Mouse (Mus musculus) heart, postnatal 0 days (tissue): ENCODE data around the gene Chd1l. TPM values are rescaled to one million over a fixed set of nuclear protein-coding genes. Genes with fewer than 3 reads are reported as not detected.

Experiments used
- ATAC-seq: fragments of 200-750 bp; cut with Nextera tagmentation; 2 replicates; pipeline ENCODE4 v1.8.0; 2017; ENCODE audit warnings: low read depth, moderate number of reproducible peaks, moderate library complexity; ENCODE audit not compliant: insufficient read depth
- DNase-seq: peaks from one replicate; pipeline ENCODE4 v3.0.0-alpha.2; 2016; ENCODE audit warnings: low spot score
- H3K27ac ChIP-seq: fragments of 300-500 bp; sonication (generic); 2 replicates; pipeline ENCODE4 v1.5.1; 2014; ENCODE audit warnings: low read depth, mild to moderate bottlenecking
- H3K27me3 ChIP-seq: fragments of 300-500 bp; sonication (generic); 2 replicates; pipeline ENCODE4 v1.6.1; 2014; ENCODE audit warnings: low read length, mixed read lengths; ENCODE audit not compliant: control insufficient read depth, insufficient read depth
- H3K36me3 ChIP-seq: fragments of 300-500 bp; sonication (generic); replicated peaks from 2 replicates; pipeline ENCODE4 v1.6.1; 2014; ENCODE audit warnings: low read length, mixed read lengths; ENCODE audit not compliant: control insufficient read depth, insufficient read depth
- H3K4me1 ChIP-seq: fragments of 300-500 bp; sonication (generic); 2 replicates; pipeline ENCODE4 v1.6.1; 2014; ENCODE audit warnings: antibody characterized with exemption; ENCODE audit not compliant: control insufficient read depth, insufficient read depth
- H3K4me2 ChIP-seq: fragments of 300-500 bp; sonication (generic); 2 replicates; pipeline ENCODE4 v1.6.1; 2014; ENCODE audit warnings: low read depth, mild to moderate bottlenecking, low read length, moderate library complexity
- H3K4me3 ChIP-seq: fragments of 300-500 bp; sonication (generic); 2 replicates; pipeline ENCODE4 v1.5.1; 2014; ENCODE audit warnings: low read depth, low read length
- H3K9ac ChIP-seq: fragments of 300-500 bp; sonication (generic); replicated peaks from 2 replicates; pipeline ENCODE4 v1.6.1; 2014; ENCODE audit warnings: low read depth, low read length, mixed read lengths
- H3K9me3 ChIP-seq: fragments of 300-500 bp; sonication (generic); replicated peaks from 2 replicates; pipeline ENCODE4 v1.6.1; 2016; ENCODE audit warnings: low read length; ENCODE audit not compliant: control insufficient read depth
- CTCF ChIP-seq: IDR thresholded peaks from 2 replicates; pipeline ENCODE4 v1.5.1; 2016; ENCODE audit warnings: antibody characterized with exemption, control low read depth, low read depth
- EP300 ChIP-seq: IDR thresholded peaks from 2 replicates; pipeline ENCODE4 v1.6.1; 2016; ENCODE audit warnings: antibody characterized with exemption, low read depth
- WGBS: fragments of 180-500 bp; shearing (Covaris S2); extraction: QIAGEN DNeasy Blood & Tissue Kit; methylation state at CpG from one replicate; pipeline ENCODE4 v1.1.7; 2014; 5-methylcytosine and 5-hydroxymethylcytosine counted together
- polyA plus RNA-seq: library from polyadenylated mRNA; unstranded; fragments of >200 nt; fragmentation: Nextera tagmentation; extraction: Ambion mirVana; gene quantifications from 2 replicates; pipeline ENCODE4 v1.2.1, GENCODE M21; 2015
- total RNA-seq: library from RNA; depleted of rRNA; stranded (reverse); fragments of >200 nt; gene quantifications from 2 replicates; pipeline ENCODE4 v1.2.3, GENCODE M21; 2014; ENCODE audit warnings: low replicate concordance

The Chd1l gene
- total and polyA plus RNA-seq, 2 experiments from 2014 or later = 7.6 to 11.9 TPM

DNA sequence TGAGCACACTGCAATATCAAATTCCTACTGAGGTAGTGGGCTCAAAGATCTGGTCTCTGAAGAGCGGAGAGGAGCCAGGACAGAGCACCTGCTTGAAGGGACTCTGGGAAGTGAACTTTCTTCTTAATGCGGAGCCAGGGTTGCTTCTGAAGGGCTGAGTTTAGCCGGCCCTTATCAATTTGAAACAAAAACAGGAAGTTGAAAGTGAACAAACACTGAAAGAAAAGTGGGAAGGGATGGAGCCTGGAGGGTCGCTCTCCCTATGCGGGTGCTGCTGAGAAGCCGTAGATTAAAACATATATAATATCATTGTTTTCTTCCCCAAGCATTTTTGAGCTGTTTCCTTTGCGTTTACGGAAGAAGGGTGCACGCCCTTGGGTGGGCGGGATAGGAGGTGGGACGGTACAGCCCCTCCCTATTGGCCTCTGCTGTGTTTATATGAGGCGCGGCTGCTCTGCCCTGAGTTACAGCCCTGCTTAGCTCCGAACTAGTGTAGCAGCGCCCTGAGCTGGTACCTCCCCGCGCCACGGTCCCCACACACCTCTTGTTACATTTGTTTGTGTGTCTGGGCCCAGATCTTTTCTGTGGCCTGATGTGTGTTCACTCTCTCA lies 18.5 kb upstream of the Chd1l start, which contains the start of gene Fmo5:
TSS of gene Fmo5 (plus strand) at position 414 of the 611 bp plus-strand sequence.
- no peaks in the 10 kb centered on the region for H3K36me3 ChIP-seq
- H3K4me2 ChIP-seq = peak within 1 kb of the TSS; percentile 70
- H3K9me3 ChIP-seq = no peaks in the 10 kb centered on the region
- ATAC-seq (peak; percentile 92), DNase-seq (peak; percentile 26)
- 2% methylated on average over 18 of the region's 18 CpGs for WGBS
- peak within 1 kb of the TSS; percentile 61 for H3K4me3 ChIP-seq
- TF ChIP-seq CTCF (no peak), EP300 (no peak)
- no peaks in the 10 kb centered on the region for H3K27me3 ChIP-seq
- H3K4me1 ChIP-seq = no peaks in the 10 kb centered on the region
- peak within 1 kb of the TSS; percentile 58 for H3K9ac ChIP-seq
- H3K27ac ChIP-seq = peak within 1 kb of the TSS; percentile 68

DNA sequence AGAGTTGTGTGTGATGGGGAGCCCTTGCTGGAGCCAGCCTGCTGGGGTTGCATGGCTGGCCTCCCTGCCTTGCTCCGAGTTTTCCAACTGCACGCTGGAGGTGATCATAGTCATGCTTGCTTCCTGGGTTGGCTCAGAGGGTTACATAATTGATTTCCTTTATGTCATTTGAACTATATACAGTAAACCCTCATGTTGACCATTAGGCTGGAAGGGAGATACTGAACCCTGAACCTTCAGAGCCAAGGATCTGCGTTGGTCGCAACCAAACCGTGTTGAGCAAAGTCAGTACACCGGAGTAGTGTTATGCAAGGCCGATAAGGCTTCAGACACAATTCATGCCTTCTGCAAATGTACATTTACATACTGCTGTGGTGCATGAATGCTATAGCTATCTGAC lies 17.9 kb upstream of the Chd1l start:
- no peak for DNase-seq
- Histone ChIP-seq H3K27me3 (no peaks in the 10 kb centered on the region), H3K4me2 (peak overlapping the region; percentile 70), H3K4me3 (peak overlapping the region; percentile 61), H3K9me3 (no peaks in the 10 kb centered on the region), H3K36me3 (no peaks in the 10 kb centered on the region), H3K9ac (0 out of 2 replicates have a peak overlapping the region, but pooled peaks have one; percentile 58), H3K4me1 (no peaks in the 10 kb centered on the region), H3K27ac (no peak overlapping the region)
- TF ChIP-seq CTCF (no peak), EP300 (no peak)
- ATAC-seq = no peak
- WGBS = 68% methylated on average over 7 of the region's 7 CpGs

DNA sequence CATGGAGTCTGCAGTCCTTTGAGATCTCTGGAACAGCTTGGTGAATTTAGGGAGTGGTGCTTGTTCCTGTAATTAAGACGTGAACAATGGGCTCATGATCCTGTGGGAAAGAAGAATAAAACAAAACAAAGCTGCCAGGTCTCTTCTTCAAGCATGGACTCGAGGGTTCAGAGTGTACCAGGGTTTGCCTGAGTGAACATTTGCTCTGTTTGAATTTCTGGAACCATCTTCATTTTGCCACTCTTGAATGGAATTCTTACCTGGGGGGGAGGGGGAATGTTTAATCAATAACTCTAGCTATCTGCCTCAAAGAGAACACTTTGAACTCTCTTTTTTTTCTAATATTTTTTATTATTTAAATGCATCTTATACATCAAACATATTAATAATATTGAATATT lies 14.6 kb upstream of the Chd1l start:
- Histone ChIP-seq H3K4me2 (no peak overlapping the region), H3K27ac (no peak overlapping the region), H3K4me3 (no peak overlapping the region), H3K4me1 (no peaks in the 10 kb centered on the region), H3K27me3 (no peaks in the 10 kb centered on the region), H3K36me3 (no peaks in the 10 kb centered on the region), H3K9me3 (no peaks in the 10 kb centered on the region), H3K9ac (no peak overlapping the region)
- TF ChIP-seq CTCF (no peak), EP300 (no peak)
- DNase-seq (no peak), ATAC-seq (no peak)
- 47% methylated on average over 2 of the region's 2 CpGs for WGBS

DNA sequence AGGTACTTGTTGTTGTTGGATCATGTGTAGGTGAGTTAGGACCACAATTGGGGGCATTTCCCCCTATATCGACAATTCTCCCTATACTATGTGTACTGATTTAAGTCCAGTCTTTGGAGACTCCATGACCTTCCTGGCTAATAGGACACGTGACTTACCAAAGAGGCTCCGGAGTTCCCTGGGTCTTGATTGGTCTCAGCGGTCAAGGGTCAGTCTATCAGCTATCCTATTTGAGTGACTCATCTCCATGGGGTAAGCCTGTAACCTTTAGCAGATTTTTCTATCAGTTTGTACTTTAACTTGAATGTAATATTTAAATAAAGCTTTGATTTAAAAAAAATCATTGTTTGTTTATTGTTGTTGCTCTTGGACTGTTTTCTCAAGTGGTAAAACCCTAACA lies 10.7 kb upstream of the Chd1l start:
- H3K4me2 ChIP-seq = no peak overlapping the region
- no peaks in the 10 kb centered on the region for H3K9me3 ChIP-seq
- H3K36me3 ChIP-seq = no peaks in the 10 kb centered on the region
- H3K27ac ChIP-seq = no peak overlapping the region
- 84% methylated on average over 4 of the region's 4 CpGs for WGBS
- H3K4me3 ChIP-seq = no peak overlapping the region
- H3K4me1 ChIP-seq = 0 out of 2 replicates have a peak, but pooled peaks cover 5% of the 10 kb centered on the region
- H3K9ac ChIP-seq = no peak overlapping the region
- TF ChIP-seq CTCF = no peak
- H3K27me3 ChIP-seq = no peaks in the 10 kb centered on the region
- DNase-seq = no peak
- no peak for ATAC-seq

- H3K4me1 ChIP-seq = 0 out of 2 replicates have a peak, but pooled peaks cover 5% of the 10 kb centered on the region
- H3K27me3 ChIP-seq = no peaks in the 10 kb centered on the region
- no peaks in the 10 kb centered on the region for H3K9me3 ChIP-seq
- H3K36me3 ChIP-seq = no peaks in the 10 kb centered on the region
- ATAC-seq (no peak), DNase-seq (peak; percentile 13)
- no peak overlapping the region for H3K4me2 ChIP-seq
- TF ChIP-seq CTCF = no peak
- TF ChIP-seq EP300 = no peak
- no peak overlapping the region for H3K9ac ChIP-seq
- no peak overlapping the region for H3K4me3 ChIP-seq
- WGBS = 70% methylated on average over 8 of the region's 8 CpGs
- H3K27ac ChIP-seq = no peak overlapping the region
Observed at GRCm38 (mm10) chr3:97617899-97618298, 7.9 kb upstream of the Chd1l start.
